Mouse (Mus musculus): ENCODE results near the gene Evc2.

The Evc2 gene

GRCm38 (mm10) chr5:37338288-37338687, at the start of gene Evc2:
Gene Evc2 (plus strand): TSS chr5:37338499.
- DNase-seq (ENCODE audit: low read depth, low spot score): peak; percentile 74

- peak; percentile 70 for DNase-seq (ENCODE audit: low read depth, low spot score)
These were observed 49.1 kb upstream of the Evc2 start for GRCm38 (mm10) chr5:37289236-37289635.

GRCm38 (mm10) chr5:37290983-37291382, 47.3 kb upstream of the Evc2 start:
- DNase-seq (ENCODE audit: low read depth, low spot score): peak; percentile 60

GRCm38 (mm10) chr5:37296717-37297116, 41.6 kb upstream of the Evc2 start:
- DNase-seq (ENCODE audit: low read depth, low spot score): no peak

- peak; percentile 30 for DNase-seq (ENCODE audit: low read depth, low spot score)
These were observed 39.9 kb upstream of the Evc2 start for GRCm38 (mm10) chr5:37298370-37298769.

- DNase-seq (ENCODE audit: low read depth, low spot score): no peak
These were observed 28.3 kb upstream of the Evc2 start for GRCm38 (mm10) chr5:37310026-37310425.

- DNase-seq (ENCODE audit: low read depth, low spot score): no peak
These were observed 25.1 kb upstream of the Evc2 start for GRCm38 (mm10) chr5:37312980-37313722.

GRCm38 (mm10) chr5:37318715-37319114, 19.6 kb upstream of the Evc2 start:
- DNase-seq (ENCODE audit: low read depth, low spot score): no peak

- no peak for DNase-seq (ENCODE audit: low read depth, low spot score)
These were observed 18.1 kb upstream of the Evc2 start for GRCm38 (mm10) chr5:37320174-37320573.

- DNase-seq (ENCODE audit: low read depth, low spot score): no peak
These were observed 17.5 kb upstream of the Evc2 start for GRCm38 (mm10) chr5:37320761-37321160.

- no peak for DNase-seq (ENCODE audit: low read depth, low spot score)
These were observed 11.6 kb upstream of the Evc2 start for GRCm38 (mm10) chr5:37326675-37327074.

- peak; percentile 57 for DNase-seq (ENCODE audit: low read depth, low spot score)
These were observed 7.7 kb upstream of the Evc2 start for GRCm38 (mm10) chr5:37330449-37331132.

- DNase-seq (ENCODE audit: low read depth, low spot score): no peak
These were observed 7.2 kb upstream of the Evc2 start for GRCm38 (mm10) chr5:37331133-37331505.

GRCm38 (mm10) chr5:37332066-37332465, 6.2 kb upstream of the Evc2 start:
- DNase-seq (ENCODE audit: low read depth, low spot score): no peak

GRCm38 (mm10) chr5:37335061-37335460, 3.2 kb upstream of the Evc2 start:
- DNase-seq (ENCODE audit: low read depth, low spot score): no peak

- DNase-seq (ENCODE audit: low read depth, low spot score): peak; percentile 88
These were observed 1.7 kb upstream of the Evc2 start, which contains the start of gene Evc for GRCm38 (mm10) chr5:37336485-37337105. Gene Evc (minus strand): TSS chr5:37336894.

- no peak for DNase-seq (ENCODE audit: low read depth, low spot score)
These were observed 603 bp upstream of the Evc2 start for GRCm38 (mm10) chr5:37337696-37338095.

- no peak for DNase-seq (ENCODE audit: low read depth, low spot score)
These were observed 5.7 kb downstream of the Evc2 start for GRCm38 (mm10) chr5:37343962-37344361.

- DNase-seq (ENCODE audit: low read depth, low spot score): no peak
These were observed 13.5 kb downstream of the Evc2 start for GRCm38 (mm10) chr5:37351791-37352190.

GRCm38 (mm10) chr5:37354385-37354784, 16.1 kb downstream of the Evc2 start:
- DNase-seq (ENCODE audit: low read depth, low spot score): peak; percentile 61

- DNase-seq (ENCODE audit: low read depth, low spot score): no peak
These were observed 17.7 kb downstream of the Evc2 start for GRCm38 (mm10) chr5:37356027-37356426.

- DNase-seq (ENCODE audit: low read depth, low spot score): no peak
These were observed 24.3 kb downstream of the Evc2 start for GRCm38 (mm10) chr5:37362618-37363017.

- DNase-seq (ENCODE audit: low read depth, low spot score): no peak
These were observed 25.0 kb downstream of the Evc2 start for GRCm38 (mm10) chr5:37363284-37363683.

Data from R1 (cell line).